Mouse (Mus musculus) CH12.LX (cell line): Measurements from ENCODE around the gene Prr23a3. TPM values are rescaled to one million over a fixed set of nuclear protein-coding genes. Genes with fewer than 3 reads are reported as not detected.

ENCODE experiments used
- DNase-seq: peaks from one replicate; pipeline ENCODE4 v3.0.0-alpha.2; 2013; ENCODE audit errors: extremely low read depth
- H3K27ac ChIP-seq: 2 replicates; pipeline ENCODE4 v1.5.1; 2012; ENCODE audit warnings: low read depth, mild to moderate bottlenecking, control low read depth, moderate library complexity; ENCODE audit not compliant: insufficient read depth
- H3K27me3 ChIP-seq: replicated peaks from 2 replicates; pipeline ENCODE3; 2012; ENCODE audit warnings: inconsistent platforms
- H3K36me3 ChIP-seq, 2 experiments: replicated peaks in 1 of 2; 2 replicates each; pipeline versions ENCODE3 to v1.6.1; 2012; ENCODE audit warnings: inconsistent platforms in 1 of 2, low read length in 1 of 2, mild to moderate bottlenecking in 1 of 2, mixed read lengths in 1 of 2, moderate library complexity in 1 of 2; ENCODE audit not compliant: control insufficient read depth in 1 of 2, insufficient read depth in 1 of 2
- H3K4me1 ChIP-seq, 2 experiments: 2 replicates each; pipeline ENCODE4 v1.6.1; 2012; ENCODE audit warnings: inconsistent platforms in 1 of 2, moderate library complexity in 1 of 2; ENCODE audit not compliant: insufficient read depth in 2 of 2, control insufficient read depth in 1 of 2
- H3K4me2 ChIP-seq: 2 replicates; pipeline ENCODE4 v1.6.1; 2012; ENCODE audit warnings: low read depth, mild to moderate bottlenecking, control low read depth; ENCODE audit not compliant: poor library complexity, insufficient read depth, severe bottlenecking
- H3K4me3 ChIP-seq, 3 experiments: fragments of 150-350 bp in 1 of 3; sonication (generic) in 1 of 3; replicated peaks in 1 of 3; 2 replicates each; pipeline versions ENCODE3 to v1.5.1; 2011 to 2012; ENCODE audit warnings: low read depth in 2 of 3, low read length in 2 of 3, mild to moderate bottlenecking in 2 of 3, moderate library complexity in 2 of 3, control low read depth in 1 of 3, improper control_type of control experiment in 1 of 3, inconsistent platforms in 1 of 3, mixed read lengths in 1 of 3; ENCODE audit not compliant: poor library complexity in 1 of 3
- H3K79me2 ChIP-seq: replicated peaks from 2 replicates; pipeline ENCODE4 v1.6.1; 2012; ENCODE audit warnings: mild to moderate bottlenecking, moderate library complexity; ENCODE audit not compliant: control insufficient read depth, poor library complexity, insufficient read depth, severe bottlenecking; ENCODE audit errors: extremely low read depth
- H3K9ac ChIP-seq: 2 replicates; pipeline ENCODE4 v1.6.1; 2012; ENCODE audit warnings: low read depth, mild to moderate bottlenecking, control low read depth, moderate library complexity; ENCODE audit not compliant: insufficient read depth
- H3K9me3 ChIP-seq: replicated peaks from 2 replicates; pipeline ENCODE3; 2012; ENCODE audit warnings: low read length, inconsistent platforms, mixed read lengths
- BHLHE40 ChIP-seq: IDR thresholded peaks from 2 replicates; pipeline ENCODE4 v1.6.1; 2011; ENCODE audit warnings: mild to moderate bottlenecking, low read depth, low read length, improper control_type of control experiment
- CHD1 ChIP-seq: IDR thresholded peaks from 2 replicates; pipeline ENCODE4 v1.6.1; 2012; ENCODE audit warnings: low read depth, low read length, improper control_type of control experiment, inconsistent platforms
- CHD2 ChIP-seq: IDR thresholded peaks from 2 replicates; pipeline ENCODE4 v1.6.1; 2011; ENCODE audit warnings: low read length, improper control_type of control experiment
- CTCF ChIP-seq, 2 experiments: IDR thresholded peaks in 1 of 2; conservative IDR thresholded peaks in 1 of 2; 2 replicates each; pipeline ENCODE4 v1.5.1; 2011 to 2012; ENCODE audit warnings: low read depth in 2 of 2, low read length in 2 of 2, improper control_type of control experiment in 1 of 2, inconsistent platforms in 1 of 2, mild to moderate bottlenecking in 1 of 2, moderate library complexity in 1 of 2
- E2F4 ChIP-seq: IDR thresholded peaks from 2 replicates; pipeline ENCODE4 v1.6.1; 2011; ENCODE audit warnings: low read depth, low read length, improper control_type of control experiment; ENCODE audit not compliant: insufficient replicate concordance
- ELF1 ChIP-seq: IDR thresholded peaks from 2 replicates; pipeline ENCODE4 v1.6.1; 2014; ENCODE audit warnings: low read depth, mild to moderate bottlenecking, inconsistent platforms, low read length, improper control_type of control experiment
- HCFC1 ChIP-seq: IDR thresholded peaks from 2 replicates; pipeline ENCODE4 v1.6.1; 2012; ENCODE audit warnings: low read depth, mild to moderate bottlenecking, inconsistent platforms, low read length, improper control_type of control experiment
- IRF4 ChIP-seq: IDR thresholded peaks from 2 replicates; pipeline ENCODE4 v1.6.1; 2014; ENCODE audit warnings: low read depth, mild to moderate bottlenecking, inconsistent platforms, low read length, improper control_type of control experiment
- JUND ChIP-seq: conservative IDR thresholded peaks from 2 replicates; pipeline ENCODE4 v1.6.1; 2011; ENCODE audit warnings: low read depth, low read length, improper control_type of control experiment
- MAFK ChIP-seq: IDR thresholded peaks from 2 replicates; pipeline ENCODE4 v1.6.1; 2011; ENCODE audit warnings: low read length, improper control_type of control experiment; ENCODE audit not compliant: insufficient replicate concordance
- MAX ChIP-seq: IDR thresholded peaks from 2 replicates; pipeline ENCODE4 v1.6.1; 2011; ENCODE audit warnings: low read length, improper control_type of control experiment
- MEF2A ChIP-seq: IDR thresholded peaks from 2 replicates; pipeline ENCODE4 v1.6.1; 2014; ENCODE audit warnings: low read depth, mild to moderate bottlenecking, inconsistent platforms, low read length, improper control_type of control experiment, borderline replicate concordance
- NELFE ChIP-seq: IDR thresholded peaks from 2 replicates; pipeline ENCODE4 v1.6.1; 2011; ENCODE audit warnings: low read depth, low read length, improper control_type of control experiment
- PAX5 ChIP-seq: IDR thresholded peaks from 2 replicates; pipeline ENCODE4 v1.6.1; 2012; ENCODE audit warnings: low read length, inconsistent platforms, mixed read lengths
- POLR2A ChIP-seq: IDR thresholded peaks from 2 replicates; pipeline ENCODE4 v1.6.1; 2011; ENCODE audit warnings: low read depth, mild to moderate bottlenecking, improper control_type of control experiment, low read length
- RAD21 ChIP-seq: IDR thresholded peaks from 2 replicates; pipeline ENCODE4 v1.6.1; 2011; ENCODE audit warnings: low read depth, mild to moderate bottlenecking, low read length, improper control_type of control experiment, moderate library complexity
- SMC3 ChIP-seq: IDR thresholded peaks from 2 replicates; pipeline ENCODE4 v1.6.1; 2011; ENCODE audit warnings: low read depth, low read length, improper control_type of control experiment
- TBP ChIP-seq: conservative IDR thresholded peaks from 2 replicates; pipeline ENCODE4 v1.6.1; 2011; ENCODE audit warnings: low read depth, low read length, improper control_type of control experiment
- UBTF ChIP-seq: IDR thresholded peaks from 2 replicates; pipeline ENCODE4 v1.6.1; 2012; ENCODE audit warnings: low read depth, mild to moderate bottlenecking, inconsistent platforms, low read length, improper control_type of control experiment, moderate library complexity
- USF2 ChIP-seq: conservative IDR thresholded peaks from 2 replicates; pipeline ENCODE4 v1.6.1; 2011; ENCODE audit warnings: low read depth, low read length, improper control_type of control experiment
- ZKSCAN1 ChIP-seq: IDR thresholded peaks from 2 replicates; pipeline ENCODE4 v1.6.1; 2012; ENCODE audit warnings: low read depth, inconsistent platforms, low read length, improper control_type of control experiment, borderline replicate concordance
- ZMIZ1 ChIP-seq: IDR thresholded peaks from 2 replicates; pipeline ENCODE4 v1.6.1; 2012; ENCODE audit warnings: low read depth, mild to moderate bottlenecking, inconsistent platforms, low read length, improper control_type of control experiment
- dilution Hi-C: fragments of 300-500 bp; cut with MboI; formaldehyde crosslinking; loops from 2 replicates; pipeline ENCODE4 v1.14.3; 2020; ENCODE audit warnings: low sequenced_read_pairs; ENCODE audit not compliant: extremely low pct_unique_long_range_greater_than_20kb, extremely low pct_ligation_motif_present
- in situ Hi-C: fragments of 300-500 bp; cut with MboI; formaldehyde crosslinking; loops from 3 replicates; pipeline ENCODE4 v1.14.3; 2019; ENCODE audit warnings: low sequenced_read_pairs, low pct_ligation_motif_present, low pct_unique_long_range_greater_than_20kb, mixed read lengths
- polyA plus RNA-seq: library from polyadenylated mRNA; unstranded; fragments of >175 nt; gene quantifications from 2 replicates; pipeline ENCODE4 v1.2.1, GENCODE M21; 2012; ENCODE audit warnings: low read depth; ENCODE audit not compliant: insufficient read length
- total RNA-seq, 2 experiments: library from RNA; depleted of rRNA; stranded (reverse); fragments of 300-350 nt in 1 of 2; fragments of >200 nt in 1 of 2; gene quantifications; 2 replicates each; pipeline ENCODE4 v1.2.3; 2012 to 2014

The Prr23a3 gene
- total and polyA plus RNA-seq, 3 experiments: not detected

GRCm38 (mm10) chr9:98817592-98817991 lies 47.0 kb upstream of the Prr23a3 start:
- Histone ChIP-seq H3K36me3 (no peaks in the 10 kb centered on the region), H3K27me3 (peaks cover 39% of the 10 kb centered on the region), H3K4me2 (no peak overlapping the region), H3K9ac (no peak overlapping the region), H3K79me2 (no peaks in the 10 kb centered on the region), H3K4me1 (no peaks in the 10 kb centered on the region), H3K4me3 (no peak overlapping the region), H3K27ac (no peak overlapping the region), H3K9me3 (no peaks in the 10 kb centered on the region)
- dilution Hi-C loops (no loop called here), in situ Hi-C loops (no loop called here)
- no peak for DNase-seq
- TF ChIP-seq ELF1: no peak
- no peak for TF ChIP-seq SMC3
- TF ChIP-seq BHLHE40: no peak
- TF ChIP-seq TBP: no peak
- no peak for TF ChIP-seq CHD1
- no peak for TF ChIP-seq NELFE
- no peak for TF ChIP-seq JUND
- TF ChIP-seq ZMIZ1: no peak
- no peak for TF ChIP-seq POLR2A
- TF ChIP-seq CHD2: no peak

- Histone ChIP-seq H3K79me2 (no peaks in the 10 kb centered on the region), H3K9ac (no peak overlapping the region), H3K4me1 (no peaks in the 10 kb centered on the region), H3K36me3 (no peaks in the 10 kb centered on the region), H3K27ac (no peak overlapping the region), H3K4me2 (no peak overlapping the region), H3K4me3 (no peak overlapping the region), H3K9me3 (no peaks in the 10 kb centered on the region), H3K27me3 (peaks cover 34% of the 10 kb centered on the region)
- dilution Hi-C loops: no loop called here
- in situ Hi-C loops: no loop called here
- no peak for TF ChIP-seq USF2
- TF ChIP-seq RAD21: no peak
- TF ChIP-seq MEF2A: no peak
- no peak for TF ChIP-seq PAX5
- no peak for TF ChIP-seq TBP
- no peak for TF ChIP-seq UBTF
- TF ChIP-seq E2F4: no peak
- TF ChIP-seq SMC3: no peak
- no peak for TF ChIP-seq IRF4
- TF ChIP-seq CHD2: no peak
- no peak for TF ChIP-seq MAFK
- TF ChIP-seq JUND: no peak
- no peak for TF ChIP-seq POLR2A
- TF ChIP-seq HCFC1: no peak
- TF ChIP-seq CTCF (conservative IDR thresholded peaks at IDR 0.05 in 1 of 2, IDR thresholded peaks at IDR 0.05 in 1 of 2; ENCODE audit: low read depth in 2 of 2, low read length in 2 of 2): no peak
- TF ChIP-seq ZKSCAN1: no peak
- no peak for TF ChIP-seq ZMIZ1
- TF ChIP-seq MAX: no peak
- no peak for TF ChIP-seq NELFE
- DNase-seq: no peak
Measured at GRCm38 (mm10) chr9:98818971-98819370, 45.6 kb upstream of the Prr23a3 start.
